Mouse (Mus musculus) midbrain, embryonic 14.5 days (tissue): ENCODE results near the gene Jak3. TPM values are rescaled to one million over a fixed set of nuclear protein-coding genes. Genes with fewer than 3 reads are reported as not detected.

Experiments used
- ATAC-seq: fragments of 200-750 bp; cut with Nextera tagmentation; 2 replicates; pipeline ENCODE4 v1.8.0; 2017; ENCODE audit warnings: moderate number of reproducible peaks, moderate library complexity; ENCODE audit not compliant: low FRiP score, low TSS enrichment
- DNase-seq: peaks from one replicate; pipeline ENCODE4 v3.0.0-alpha.2; 2015
- H3K27ac ChIP-seq: fragments of 300-500 bp; sonication (generic); replicated peaks from 2 replicates; pipeline ENCODE4 v1.5.1; 2014; ENCODE audit warnings: mild to moderate bottlenecking, low read depth, low read length, moderate library complexity
- H3K27me3 ChIP-seq: fragments of 300-500 bp; sonication (generic); 2 replicates; pipeline ENCODE4 v1.6.1; 2014; ENCODE audit warnings: low read length, control low read depth, mixed read lengths; ENCODE audit not compliant: control insufficient read depth, insufficient read depth
- H3K36me3 ChIP-seq: fragments of 300-500 bp; sonication (generic); 2 replicates; pipeline ENCODE4 v1.6.1; 2014; ENCODE audit warnings: low read length, control low read depth; ENCODE audit not compliant: control insufficient read depth, insufficient read depth
- H3K4me1 ChIP-seq: fragments of 300-500 bp; sonication (generic); 2 replicates; pipeline ENCODE4 v1.6.1; 2014; ENCODE audit warnings: mild to moderate bottlenecking, antibody characterized with exemption, low read length, control low read depth; ENCODE audit not compliant: control insufficient read depth, insufficient read depth
- H3K4me2 ChIP-seq: fragments of 300-500 bp; sonication (generic); 2 replicates; pipeline ENCODE4 v1.6.1; 2014; ENCODE audit warnings: mild to moderate bottlenecking, low read length, moderate library complexity
- H3K4me3 ChIP-seq: fragments of 300-500 bp; sonication (generic); replicated peaks from 2 replicates; pipeline ENCODE4 v1.5.1; 2014; ENCODE audit warnings: low read depth, low read length
- H3K9ac ChIP-seq: fragments of 300-500 bp; sonication (generic); replicated peaks from 2 replicates; pipeline ENCODE4 v1.6.1; 2014; ENCODE audit warnings: mild to moderate bottlenecking, low read length, moderate library complexity
- H3K9me3 ChIP-seq: fragments of 300-500 bp; sonication (generic); 2 replicates; pipeline ENCODE4 v1.6.1; 2016; ENCODE audit warnings: low read length, control low read depth, mixed read lengths; ENCODE audit not compliant: control insufficient read depth
- WGBS: fragments of 180-500 bp; shearing (Covaris S2); extraction: QIAGEN DNeasy Blood & Tissue Kit; methylation state at CpG from one replicate; pipeline ENCODE4 v1.1.7; 2014; 5-methylcytosine and 5-hydroxymethylcytosine counted together
- polyA plus RNA-seq: library from polyadenylated mRNA; unstranded; fragments of >200 nt; fragmentation: Nextera tagmentation; extraction: Ambion mirVana; gene quantifications from 2 replicates; pipeline ENCODE4 v1.2.1, GENCODE M21; 2014

The Jak3 gene
- polyA plus RNA-seq, 1 experiment from 2014 or later: 3.6 TPM

GRCm38 (mm10) chr8:71633164-71633563 is 42.9 kb upstream of the Jak3 start:
- no peaks in the 10 kb centered on the region for H3K9me3 ChIP-seq
- ATAC-seq (no peak), DNase-seq (no peak)
- no peak overlapping the region for H3K9ac ChIP-seq
- H3K27ac ChIP-seq: no peak overlapping the region
- H3K4me1 ChIP-seq: peaks cover 12% of the 10 kb centered on the region
- 0 out of 2 replicates have a peak, but pooled peaks cover 7% of the 10 kb centered on the region for H3K36me3 ChIP-seq
- H3K27me3 ChIP-seq: peaks cover 10% of the 10 kb centered on the region
- no peak overlapping the region for H3K4me2 ChIP-seq
- H3K4me3 ChIP-seq: no peak overlapping the region
- 6% methylated on average over 19 of the region's 22 CpGs for WGBS

GRCm38 (mm10) chr8:71633981-71634667 is 42.0 kb upstream of the Jak3 start:
- peaks cover 13% of the 10 kb centered on the region; the same call in 1 of the 2 replicates for H3K36me3 ChIP-seq
- peaks cover 10% of the 10 kb centered on the region for H3K27me3 ChIP-seq
- WGBS: 3% methylated on average over 26 of the region's 26 CpGs
- peaks cover 6% of the 10 kb centered on the region for H3K4me1 ChIP-seq
- peak overlapping the region; percentile 36 for H3K4me2 ChIP-seq
- H3K9me3 ChIP-seq: no peaks in the 10 kb centered on the region
- H3K27ac ChIP-seq: peak overlapping the region; percentile 57
- DNase-seq (peak; percentile 84), ATAC-seq (peak; percentile 49; the same call in 1 of the 2 replicates)
- H3K9ac ChIP-seq: 0 out of 2 replicates have a peak overlapping the region, but pooled peaks have one; percentile 12
- H3K4me3 ChIP-seq: no peak overlapping the region; the same call in 1 of the 2 replicates

DNA sequence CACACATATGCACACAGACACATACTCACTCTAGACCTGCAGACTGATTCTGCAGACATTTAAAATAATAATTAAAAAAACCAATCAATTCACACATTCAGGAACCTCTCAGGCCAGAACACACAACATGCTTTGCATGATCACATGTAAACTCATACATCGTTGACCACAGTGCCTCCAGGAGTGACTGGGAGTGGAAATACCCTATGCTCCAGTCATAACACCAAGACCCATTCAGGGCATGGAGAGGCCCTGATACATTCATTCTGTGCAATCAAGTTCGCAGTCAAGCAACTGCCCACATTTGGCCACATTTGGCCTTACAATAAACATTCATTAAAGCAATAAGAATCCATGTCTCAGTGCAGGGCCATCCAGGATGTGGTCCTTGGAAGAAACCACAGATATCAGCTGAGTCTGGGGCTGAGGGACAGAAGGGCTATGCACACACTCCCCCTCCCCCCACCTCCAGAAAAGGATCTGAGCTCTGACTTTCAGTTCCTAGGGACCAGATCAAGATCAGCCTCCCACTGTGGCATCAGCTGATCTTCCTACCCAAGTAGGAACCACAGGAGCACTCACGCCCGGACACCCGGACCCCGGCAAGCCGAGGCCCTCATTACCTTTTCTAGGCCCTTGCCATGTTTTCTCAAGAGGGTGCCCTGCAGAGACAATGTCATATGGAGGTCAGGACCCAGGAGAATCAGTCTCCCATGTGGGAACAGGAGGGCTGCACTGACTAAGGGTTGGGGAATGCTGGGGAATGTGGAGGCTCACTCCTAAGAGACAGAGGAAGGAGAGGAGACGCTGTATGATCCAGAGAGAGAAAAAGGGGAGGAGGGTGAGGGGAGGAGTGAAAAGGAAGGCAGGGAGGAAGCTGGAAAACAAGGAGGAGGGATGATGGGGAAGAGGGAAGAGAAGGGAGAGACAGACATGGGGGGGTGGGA is 38.7 kb upstream of the Jak3 start:
- H3K9me3 ChIP-seq: no peaks in the 10 kb centered on the region
- H3K27me3 ChIP-seq: no peaks in the 10 kb centered on the region
- H3K27ac ChIP-seq: no peak overlapping the region
- no peak overlapping the region for H3K4me2 ChIP-seq
- no peak overlapping the region for H3K9ac ChIP-seq
- 70% methylated on average over 8 of the region's 8 CpGs for WGBS
- no peak for ATAC-seq
- H3K4me3 ChIP-seq: no peak overlapping the region
- no peak for DNase-seq
- no peaks in the 10 kb centered on the region; the same call in 1 of the 2 replicates for H3K4me1 ChIP-seq
- peaks cover 33% of the 10 kb centered on the region for H3K36me3 ChIP-seq

GRCm38 (mm10) chr8:71638321-71638720 is 37.8 kb upstream of the Jak3 start:
- no peaks in the 10 kb centered on the region; the same call in 1 of the 2 replicates for H3K4me1 ChIP-seq
- H3K9me3 ChIP-seq: no peaks in the 10 kb centered on the region
- DNase-seq: no peak
- no peak overlapping the region for H3K27ac ChIP-seq
- no peak overlapping the region for H3K4me2 ChIP-seq
- no peaks in the 10 kb centered on the region for H3K27me3 ChIP-seq
- H3K36me3 ChIP-seq: peaks cover 41% of the 10 kb centered on the region
- H3K9ac ChIP-seq: no peak overlapping the region
- H3K4me3 ChIP-seq: no peak overlapping the region
- 70% methylated on average over 6 of the region's 6 CpGs for WGBS
- no peak for ATAC-seq

DNA sequence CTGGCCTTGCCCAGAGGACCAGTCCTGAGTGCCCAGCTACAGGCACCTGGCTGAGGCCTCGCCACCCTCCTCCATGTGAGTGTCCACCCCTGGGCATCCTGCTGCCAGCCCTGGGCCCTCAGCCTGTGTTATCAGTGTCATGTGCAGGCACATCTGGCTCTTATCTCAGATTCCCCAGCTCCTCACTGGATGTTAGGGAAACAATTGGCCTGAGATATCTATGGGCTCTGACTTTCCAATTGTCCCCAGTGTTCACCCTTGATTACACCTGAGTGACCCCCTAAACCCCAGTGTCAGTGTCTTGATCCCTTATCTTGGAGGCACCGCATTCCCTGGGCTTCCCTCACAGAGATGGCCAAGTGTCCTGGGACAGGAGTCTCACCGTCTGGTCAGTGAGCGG is 36.8 kb upstream of the Jak3 start:
- Histone ChIP-seq H3K9me3 (no peaks in the 10 kb centered on the region), H3K27ac (no peak overlapping the region), H3K9ac (no peak overlapping the region), H3K27me3 (no peaks in the 10 kb centered on the region), H3K4me3 (no peak overlapping the region), H3K4me2 (no peak overlapping the region), H3K36me3 (peaks cover 44% of the 10 kb centered on the region), H3K4me1 (no peaks in the 10 kb centered on the region)
- no peak for ATAC-seq
- DNase-seq: no peak
- WGBS: 92% methylated on average over 4 of the region's 4 CpGs

- no peak for DNase-seq
- 83% methylated on average over 9 of the region's 9 CpGs for WGBS
- H3K36me3 ChIP-seq: peaks cover 76% of the 10 kb centered on the region
- H3K4me2 ChIP-seq: no peak overlapping the region
- no peak overlapping the region for H3K9ac ChIP-seq
- H3K27me3 ChIP-seq: no peaks in the 10 kb centered on the region
- H3K27ac ChIP-seq: no peak overlapping the region
- no peaks in the 10 kb centered on the region for H3K9me3 ChIP-seq
- H3K4me3 ChIP-seq: no peak overlapping the region
- no peaks in the 10 kb centered on the region for H3K4me1 ChIP-seq
- no peak for ATAC-seq
These were observed 30.6 kb upstream of the Jak3 start for GRCm38 (mm10) chr8:71645510-71645909.

- Histone ChIP-seq H3K9ac (no peak overlapping the region), H3K4me3 (no peak overlapping the region), H3K27me3 (peaks cover 28% of the 10 kb centered on the region), H3K4me1 (no peaks in the 10 kb centered on the region), H3K36me3 (peaks cover 49% of the 10 kb centered on the region), H3K4me2 (peak overlapping the region; percentile 28), H3K27ac (no peak overlapping the region), H3K9me3 (no peaks in the 10 kb centered on the region)
- ATAC-seq (no peak), DNase-seq (peak; percentile 31)
- WGBS: 1% methylated on average over 24 of the region's 24 CpGs
These were observed 21.5 kb upstream of the Jak3 start for GRCm38 (mm10) chr8:71654600-71654999.

DNA sequence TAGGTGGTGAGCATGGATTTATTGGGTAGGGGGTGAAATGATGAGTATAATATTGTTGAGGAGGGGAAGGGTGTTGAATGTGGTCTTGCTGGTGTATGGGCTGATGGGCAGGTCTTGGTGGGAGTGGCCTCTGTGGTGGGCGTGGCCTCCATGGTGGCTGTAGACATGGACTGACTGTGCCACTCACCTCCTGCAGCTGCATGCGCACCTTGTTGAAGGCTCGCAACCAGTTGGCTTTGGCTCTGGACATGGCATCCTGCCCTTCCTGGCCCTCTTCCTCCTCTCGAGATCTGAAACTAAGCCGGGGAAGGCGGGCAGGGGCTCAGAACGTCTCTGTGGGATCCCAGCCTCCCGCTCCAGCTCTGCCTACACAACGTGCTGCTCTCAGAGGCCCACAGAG is 18.3 kb upstream of the Jak3 start:
- Histone ChIP-seq H3K36me3 (peaks cover 46% of the 10 kb centered on the region), H3K4me2 (no peak overlapping the region), H3K27me3 (peaks cover 38% of the 10 kb centered on the region), H3K4me1 (no peaks in the 10 kb centered on the region), H3K27ac (no peak overlapping the region), H3K9ac (no peak overlapping the region), H3K9me3 (no peaks in the 10 kb centered on the region), H3K4me3 (no peak overlapping the region)
- WGBS: 19% methylated on average over 9 of the region's 9 CpGs
- no peak for DNase-seq
- no peak for ATAC-seq
